Mouse (Mus musculus) macrophage (primary cell): Measurements from ENCODE around the gene Stx3. TPM values are rescaled to one million over a fixed set of nuclear protein-coding genes. Genes with fewer than 3 reads are reported as not detected.

Source experiments
- H3K27ac ChIP-seq: fragments of 350-480 bp; formaldehyde crosslinking; 2 replicates; pipeline ENCODE4 v1.9.0; 2021
- H3K36me3 ChIP-seq: fragments of 350-480 bp; formaldehyde crosslinking; 2 replicates; pipeline ENCODE4 v1.9.0; 2021; ENCODE audit errors: inconsistent target
- H3K4me3 ChIP-seq: fragments of 350-480 bp; formaldehyde crosslinking; 2 replicates; pipeline ENCODE4 v1.9.0; 2021; ENCODE audit errors: inconsistent target
- H3K79me2 ChIP-seq: fragments of 350-480 bp; formaldehyde crosslinking; 2 replicates; pipeline ENCODE4 v1.9.0; 2021; ENCODE audit errors: inconsistent target
- WGBS: methylation state at CpG from one replicate; pipeline ENCODE4 v1.1.7; 2026; ENCODE audit warnings: inconsistent platforms; ENCODE audit not compliant: missing documents; 5-methylcytosine and 5-hydroxymethylcytosine counted together
- polyA plus RNA-seq: library from polyadenylated mRNA; stranded (reverse); fragments of 250-400 nt; gene quantifications from 3 replicates; pipeline ENCODE4 v1.2.4, GENCODE M21; 2018; ENCODE audit warnings: inconsistent platforms

The Stx3 gene
- polyA plus RNA-seq, 1 experiment from 2014 or later = 18.7 TPM

- peaks cover 94% of the 10 kb centered on the region for H3K79me2 ChIP-seq
- 99% methylated on average over 6 of the region's 6 CpGs for WGBS
- H3K27ac ChIP-seq = no peak overlapping the region
- no peak overlapping the region for H3K4me3 ChIP-seq
- H3K36me3 ChIP-seq = no peaks in the 10 kb centered on the region
Measured at GRCm38 (mm10) chr19:11814742-11815333, 4.4 kb downstream of the Stx3 start.

GRCm38 (mm10) chr19:11813649-11814048 lies 5.6 kb downstream of the Stx3 start:
- no peak overlapping the region for H3K4me3 ChIP-seq
- H3K36me3 ChIP-seq = no peaks in the 10 kb centered on the region
- peaks cover 97% of the 10 kb centered on the region for H3K79me2 ChIP-seq
- 92% methylated on average over 8 of the region's 8 CpGs for WGBS
- peak overlapping the region; percentile 8; the same call in 1 of the 2 replicates for H3K27ac ChIP-seq

GRCm38 (mm10) chr19:11813136-11813535 lies 6.1 kb downstream of the Stx3 start:
- 82% methylated on average over 4 of the region's 4 CpGs for WGBS

GRCm38 (mm10) chr19:11811688-11812365 lies 7.4 kb downstream of the Stx3 start:
- Histone ChIP-seq H3K79me2 (peaks cover 94% of the 10 kb centered on the region), H3K27ac (no peak overlapping the region), H3K4me3 (no peak overlapping the region), H3K36me3 (no peaks in the 10 kb centered on the region)
- WGBS = 65% methylated on average over 3 of the region's 5 CpGs

More at GRCm38 (mm10) chr19:11813136-11813535, 6.1 kb downstream of the Stx3 start:
- peaks cover 96% of the 10 kb centered on the region for H3K79me2 ChIP-seq
- no peak overlapping the region for H3K4me3 ChIP-seq
- no peaks in the 10 kb centered on the region for H3K36me3 ChIP-seq
- H3K27ac ChIP-seq = 0 out of 2 replicates have a peak overlapping the region, but pooled peaks have one; percentile 8

GRCm38 (mm10) chr19:11810856-11811255 lies 8.3 kb downstream of the Stx3 start:
- H3K4me3 ChIP-seq = no peak overlapping the region
- peaks cover 94% of the 10 kb centered on the region for H3K79me2 ChIP-seq
- no peak overlapping the region for H3K27ac ChIP-seq
- H3K36me3 ChIP-seq = no peaks in the 10 kb centered on the region
- WGBS = 100% methylated on average over 1 of the region's 1 CpGs

- Histone ChIP-seq H3K4me3 (no peak overlapping the region), H3K79me2 (peaks cover 94% of the 10 kb centered on the region), H3K36me3 (no peaks in the 10 kb centered on the region), H3K27ac (0 out of 2 replicates have a peak overlapping the region, but pooled peaks have one; percentile 15)
- WGBS = 44% methylated on average over 5 of the region's 5 CpGs
Measured at GRCm38 (mm10) chr19:11810003-11810758, 9.0 kb downstream of the Stx3 start.

GRCm38 (mm10) chr19:11808452-11808851 lies 10.8 kb downstream of the Stx3 start:
- no peaks in the 10 kb centered on the region for H3K36me3 ChIP-seq
- H3K27ac ChIP-seq = peak overlapping the region; percentile 33
- peaks cover 82% of the 10 kb centered on the region for H3K79me2 ChIP-seq
- no peak overlapping the region for H3K4me3 ChIP-seq
- WGBS = 14% methylated on average over 2 of the region's 2 CpGs

GRCm38 (mm10) chr19:11807822-11808221 lies 11.4 kb downstream of the Stx3 start:
- no peaks in the 10 kb centered on the region for H3K36me3 ChIP-seq
- H3K4me3 ChIP-seq = no peak overlapping the region
- WGBS = 49% methylated on average over 6 of the region's 6 CpGs
- peak overlapping the region; percentile 33 for H3K27ac ChIP-seq
- peaks cover 76% of the 10 kb centered on the region for H3K79me2 ChIP-seq

GRCm38 (mm10) chr19:11807251-11807650 lies 12.0 kb downstream of the Stx3 start:
- Histone ChIP-seq H3K79me2 (peaks cover 70% of the 10 kb centered on the region), H3K4me3 (no peak overlapping the region), H3K27ac (no peak overlapping the region), H3K36me3 (no peaks in the 10 kb centered on the region)
- WGBS = 4% methylated on average over 2 of the region's 2 CpGs

GRCm38 (mm10) chr19:11804423-11804822 lies 14.8 kb downstream of the Stx3 start:
- 0 out of 2 replicates have a peak overlapping the region, but pooled peaks have one; percentile 4 for H3K27ac ChIP-seq
- peaks cover 44% of the 10 kb centered on the region for H3K79me2 ChIP-seq
- no peak overlapping the region for H3K4me3 ChIP-seq
- WGBS = 0% methylated on average over 1 of the region's 1 CpGs
- no peaks in the 10 kb centered on the region; the same call in 1 of the 2 replicates for H3K36me3 ChIP-seq

GRCm38 (mm10) chr19:11800531-11801315 lies 18.5 kb downstream of the Stx3 start:
- 66% methylated on average over 8 of the region's 8 CpGs for WGBS
- Histone ChIP-seq H3K36me3 (no peaks in the 10 kb centered on the region; the same call in 1 of the 2 replicates), H3K27ac (no peak overlapping the region), H3K4me3 (no peak overlapping the region), H3K79me2 (peaks cover 38% of the 10 kb centered on the region)

- H3K36me3 ChIP-seq = peaks cover 14% of the 10 kb centered on the region; the same call in 1 of the 2 replicates
- 94% methylated on average over 6 of the region's 6 CpGs for WGBS
- no peak overlapping the region for H3K4me3 ChIP-seq
- H3K27ac ChIP-seq = no peak overlapping the region
- peaks cover 59% of the 10 kb centered on the region for H3K79me2 ChIP-seq
Measured at GRCm38 (mm10) chr19:11794447-11794846, 24.8 kb downstream of the Stx3 start.

- peaks cover 54% of the 10 kb centered on the region for H3K79me2 ChIP-seq
- H3K4me3 ChIP-seq = no peak overlapping the region
- WGBS = 100% methylated on average over 1 of the region's 2 CpGs
- no peak overlapping the region for H3K27ac ChIP-seq
- H3K36me3 ChIP-seq = peaks cover 20% of the 10 kb centered on the region; the same call in 1 of the 2 replicates
Measured at GRCm38 (mm10) chr19:11793741-11794359, 25.4 kb downstream of the Stx3 start.

GRCm38 (mm10) chr19:11791825-11792224 lies 27.4 kb downstream of the Stx3 start:
- Histone ChIP-seq H3K36me3 (peaks cover 21% of the 10 kb centered on the region; the same call in 1 of the 2 replicates), H3K27ac (no peak overlapping the region), H3K4me3 (no peak overlapping the region), H3K79me2 (peaks cover 46% of the 10 kb centered on the region)
- 56% methylated on average over 5 of the region's 5 CpGs for WGBS
